Mouse (Mus musculus) A20 (cell line): ENCODE results near the gene Synrg.

Source experiments
- DNase-seq: peaks from one replicate; pipeline ENCODE4 v3.0.0-alpha.2; 2011; ENCODE audit warnings: low read depth, low spot score

Synrg gene

DNA sequence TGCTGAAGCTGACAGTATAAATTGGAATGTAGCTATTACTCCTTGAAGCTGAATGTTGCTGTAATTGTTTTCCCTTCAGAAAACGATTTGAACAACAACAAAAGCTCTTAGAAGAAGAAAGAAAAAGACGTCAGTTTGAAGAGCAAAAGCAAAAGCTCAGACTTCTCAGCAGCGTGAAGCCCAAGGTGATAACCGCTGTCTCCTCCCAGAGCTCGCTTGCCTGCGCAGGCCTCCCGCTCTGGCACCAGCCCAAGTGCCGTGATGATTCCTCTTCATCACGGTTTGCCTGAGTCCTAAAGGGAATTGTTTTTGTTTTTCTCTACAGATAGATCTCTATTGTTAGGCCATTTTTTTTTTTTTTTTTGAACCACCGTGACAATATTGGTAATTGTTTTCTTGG lies 17.1 kb downstream of the Synrg start:
- DNase-seq: no peak

DNA sequence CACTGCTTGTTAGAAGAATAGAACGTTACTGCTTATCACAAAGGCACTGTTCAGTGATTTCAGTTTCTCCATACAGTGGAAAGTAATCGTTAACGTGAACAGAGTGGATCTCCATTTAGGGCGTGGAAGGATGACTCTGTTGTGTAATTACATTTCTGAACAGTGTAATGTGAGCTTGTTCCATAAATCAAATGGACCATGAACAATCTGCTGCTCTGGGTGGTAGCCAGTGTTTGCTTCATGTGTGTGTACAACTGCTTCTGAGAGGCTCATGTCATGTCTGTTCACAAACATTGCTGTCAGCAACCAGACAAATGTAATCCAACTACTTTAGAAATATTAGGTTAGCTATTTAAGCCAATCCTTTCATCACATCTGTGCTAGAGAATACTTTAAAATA lies 27.5 kb downstream of the Synrg start:
- no peak for DNase-seq

- no peak for DNase-seq
Measured at GRCm38 (mm10) chr11:83993428-83993827, 29.2 kb downstream of the Synrg start.

DNA sequence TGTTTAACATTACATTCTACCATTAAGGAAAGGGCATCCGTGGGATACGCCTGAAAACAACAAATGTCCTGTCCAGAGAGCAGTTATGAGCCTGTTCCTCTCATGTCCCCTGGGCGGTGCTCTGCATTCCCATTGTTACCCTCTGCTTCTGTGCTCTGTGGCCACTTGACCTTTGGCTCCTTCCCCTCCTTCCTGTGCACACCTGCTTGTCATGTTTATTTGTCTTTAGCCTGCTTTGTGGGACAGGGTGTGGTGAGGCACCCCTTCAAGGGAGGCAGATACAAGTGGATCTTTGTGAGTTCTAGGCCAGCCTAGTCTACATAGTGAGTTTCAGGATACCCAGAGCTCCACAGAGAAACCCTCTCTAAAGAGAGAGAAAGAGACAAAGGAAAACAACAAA lies 30.3 kb downstream of the Synrg start:
- DNase-seq: no peak

- DNase-seq: no peak
Measured at GRCm38 (mm10) chr11:83995535-83995950, 31.3 kb downstream of the Synrg start.

GRCm38 (mm10) chr11:83997171-83997868 lies 33.1 kb downstream of the Synrg start:
- no peak for DNase-seq

DNA sequence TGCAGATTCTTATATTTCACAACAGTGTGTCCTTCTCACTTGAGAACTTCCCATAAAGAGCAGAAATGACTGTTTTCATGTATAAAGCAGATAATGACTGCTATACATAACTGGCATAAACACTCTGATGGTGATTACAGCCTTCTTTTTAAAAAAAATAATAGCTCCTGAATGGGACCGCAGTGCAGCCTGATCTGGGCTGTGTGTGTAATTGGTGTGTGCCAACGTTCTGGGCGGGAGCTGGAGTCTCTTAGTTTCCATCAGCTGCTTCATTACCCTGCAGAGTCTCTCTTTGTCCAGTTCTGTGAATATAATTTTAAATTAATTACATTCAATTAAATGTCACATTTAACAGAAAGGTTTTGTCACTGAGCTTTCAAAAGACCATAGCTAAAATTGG lies 34.8 kb downstream of the Synrg start:
- DNase-seq: no peak

GRCm38 (mm10) chr11:83999411-83999915 lies 35.2 kb downstream of the Synrg start:
- DNase-seq: no peak

- DNase-seq: peak; percentile 22
Measured at GRCm38 (mm10) chr11:84001257-84001656, 37.0 kb downstream of the Synrg start.

DNA sequence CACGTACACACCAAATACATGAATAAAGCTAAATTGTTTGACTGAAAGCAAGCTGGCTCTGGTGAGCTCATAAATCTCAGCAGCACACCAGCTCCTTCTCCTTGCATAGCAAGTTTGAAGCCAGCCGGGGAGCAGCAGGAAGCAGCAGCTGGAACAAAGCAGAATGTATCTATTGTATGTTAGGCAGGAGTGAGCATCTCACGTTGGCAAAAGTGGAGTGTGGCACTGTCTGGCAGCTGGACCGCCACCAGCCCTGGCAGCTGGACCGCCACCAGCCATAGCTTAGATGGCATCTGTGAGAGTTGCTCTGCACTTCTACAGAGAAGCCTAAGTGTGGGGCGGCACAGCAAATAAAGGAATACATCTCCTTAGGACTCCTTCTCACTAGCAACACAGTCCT lies 39.8 kb downstream of the Synrg start:
- DNase-seq: no peak

GRCm38 (mm10) chr11:84009001-84009400 lies 44.8 kb downstream of the Synrg start:
- DNase-seq: peak; percentile 22

DNA sequence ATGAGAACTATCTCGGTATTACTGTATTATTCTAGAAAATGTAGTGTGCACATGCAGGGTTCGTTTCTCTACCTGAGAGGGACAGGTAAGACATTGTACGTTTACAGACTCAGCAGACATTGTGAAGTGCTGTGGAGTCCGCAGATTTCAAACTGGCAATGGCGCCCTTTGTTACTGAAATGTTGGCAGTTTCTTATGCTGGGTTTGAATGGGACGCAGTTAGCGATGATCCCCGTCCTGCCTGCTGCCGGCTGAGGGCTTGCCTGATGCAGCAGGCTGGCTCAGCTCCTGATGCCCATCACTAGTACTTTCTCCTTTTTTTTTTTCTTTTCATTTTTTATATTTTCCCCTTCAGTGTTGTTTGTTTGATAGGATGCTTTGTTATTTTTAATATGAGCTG lies 46.2 kb downstream of the Synrg start:
- no peak for DNase-seq

DNA sequence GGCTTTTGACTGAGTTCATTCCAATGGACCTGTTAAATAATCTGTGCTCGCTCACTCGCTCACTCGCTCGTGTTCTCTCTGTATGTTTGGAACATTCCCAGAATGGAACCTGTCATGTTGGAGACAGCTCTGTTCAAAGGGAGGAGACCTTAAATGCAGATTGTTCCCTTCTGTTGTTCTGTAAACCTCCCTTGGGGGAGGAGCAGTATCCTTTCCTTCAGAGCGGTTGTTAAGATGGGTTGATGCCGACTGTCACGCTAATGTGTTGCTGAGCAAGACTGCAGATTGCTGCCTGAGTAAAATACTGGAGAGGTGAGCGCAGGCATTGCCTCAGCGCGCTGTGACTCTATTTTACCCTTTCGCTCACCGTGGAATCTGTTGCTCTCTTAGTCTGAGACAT lies 46.8 kb downstream of the Synrg start:
- DNase-seq: no peak

DNA sequence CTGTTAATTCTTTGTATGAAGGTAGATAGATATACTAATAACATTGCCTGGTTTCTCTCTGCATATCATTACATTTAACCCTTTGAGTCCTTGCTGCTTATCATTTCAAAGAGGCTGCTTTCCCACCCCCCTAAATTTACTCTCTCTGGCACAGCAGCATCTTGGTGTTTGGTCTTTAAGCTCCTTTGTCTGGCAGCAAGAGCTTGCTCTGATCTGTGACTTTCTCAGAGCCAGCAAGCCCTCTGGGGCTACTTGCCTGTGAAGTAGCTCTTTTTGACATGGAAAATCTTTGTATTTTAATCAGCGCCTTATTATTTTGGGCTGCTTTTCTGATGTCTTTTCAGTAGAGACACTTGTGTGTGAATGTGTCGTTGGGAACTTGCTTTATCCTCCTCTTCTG lies 47.3 kb downstream of the Synrg start:
- DNase-seq: no peak

DNA sequence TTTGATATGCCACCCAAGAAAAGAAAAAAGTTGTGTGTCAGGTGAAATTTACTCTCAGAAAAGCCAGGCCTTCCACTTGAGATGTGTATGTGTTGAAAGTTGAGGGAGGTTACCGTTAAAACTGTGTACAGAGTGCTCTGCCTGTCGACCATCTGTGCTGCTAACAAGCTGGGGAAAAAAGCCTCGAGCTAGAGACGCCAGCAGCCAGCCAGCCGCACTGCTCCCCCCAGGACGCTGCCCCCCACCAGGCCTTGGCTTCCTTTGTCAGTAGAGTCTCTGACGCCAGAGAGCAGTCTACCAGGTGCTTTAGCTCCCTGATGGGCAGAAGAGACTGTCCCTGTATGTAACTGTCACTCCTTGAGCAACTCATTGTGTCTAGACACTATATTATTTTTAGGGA lies 48.9 kb downstream of the Synrg start:
- peak; percentile 8 for DNase-seq

DNA sequence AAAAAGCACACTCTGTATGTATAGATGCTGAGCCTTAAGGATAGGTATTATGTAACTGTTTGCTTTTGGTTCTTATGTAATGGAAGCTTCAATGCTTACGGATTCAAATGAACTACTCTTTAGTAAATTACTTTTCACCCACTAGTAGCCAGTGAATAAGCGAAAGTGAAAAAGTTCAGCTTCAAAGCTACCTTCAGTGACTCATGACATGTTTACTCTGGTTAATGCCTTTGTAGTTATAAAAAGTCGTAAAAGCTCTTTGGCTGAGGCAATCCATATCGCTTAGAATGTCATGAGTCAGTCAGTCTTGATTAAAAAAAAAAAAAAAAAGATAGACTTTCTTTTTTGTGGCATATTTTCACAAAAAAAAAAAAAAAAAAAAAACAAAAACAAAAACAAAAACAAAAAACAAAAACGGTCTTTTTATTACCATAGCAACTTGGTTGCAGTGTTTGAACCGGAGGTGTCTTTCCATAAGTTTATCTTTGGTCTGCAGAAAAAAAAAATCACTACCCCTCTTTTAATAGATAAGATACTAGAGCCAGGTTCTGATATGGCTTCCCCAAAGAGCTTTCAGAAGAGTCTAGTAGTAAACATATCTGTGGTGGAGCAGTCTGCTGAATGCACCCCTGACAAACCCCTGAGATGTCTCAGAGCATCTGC lies 52.0 kb downstream of the Synrg start:
- no peak for DNase-seq

DNA sequence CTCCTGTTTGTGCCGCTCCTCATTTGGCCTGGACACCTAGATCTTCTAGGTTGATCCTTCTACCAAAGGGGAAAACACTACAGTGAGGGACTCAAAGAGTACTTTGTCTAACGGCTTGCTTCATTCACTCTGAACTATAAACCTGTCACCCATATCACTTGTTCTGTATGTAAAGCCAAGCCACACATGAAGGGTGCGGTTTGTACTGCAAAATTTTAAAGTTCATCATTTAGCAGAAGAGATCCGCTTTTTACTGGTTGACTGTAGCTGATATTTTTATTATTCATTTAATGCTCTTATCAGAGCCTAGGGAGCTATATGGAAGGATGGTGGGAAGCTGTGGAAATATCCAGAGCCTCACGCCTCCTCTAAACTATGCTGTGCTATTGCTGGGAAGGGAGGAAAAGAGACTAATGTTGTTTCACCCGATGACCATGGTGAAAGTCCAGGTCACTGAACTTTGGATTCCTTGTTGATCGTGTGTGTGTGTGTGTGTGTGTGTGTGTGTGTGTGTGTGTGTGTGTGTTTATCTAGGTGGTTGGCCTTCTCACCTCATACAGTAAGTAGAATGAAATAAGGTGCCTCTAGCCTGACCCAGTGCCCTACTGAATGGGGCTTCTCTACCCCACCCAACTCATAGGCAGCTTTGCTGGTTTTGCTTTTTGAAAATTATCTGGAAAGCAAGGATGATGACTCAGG lies 52.7 kb downstream of the Synrg start:
- DNase-seq: no peak

DNA sequence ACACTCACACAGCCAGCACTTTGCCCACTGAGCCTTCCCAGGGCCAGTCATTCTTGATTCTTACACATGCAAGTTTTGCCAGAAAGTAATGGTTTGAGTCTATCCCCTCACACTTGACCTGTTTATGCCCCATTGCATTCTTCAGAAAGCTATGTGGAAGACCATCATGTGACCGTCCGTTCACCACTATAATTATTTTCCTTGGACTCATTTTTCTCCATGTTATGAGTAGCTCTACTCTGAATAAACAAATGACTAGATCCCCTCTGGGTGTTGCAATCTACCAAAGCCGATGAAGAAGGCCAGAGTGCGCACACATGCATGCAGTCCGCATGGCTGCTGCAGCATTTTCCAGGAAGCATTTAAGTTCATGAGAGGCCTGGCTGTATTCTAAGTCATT lies 63.0 kb downstream of the Synrg start:
- DNase-seq: no peak

DNA sequence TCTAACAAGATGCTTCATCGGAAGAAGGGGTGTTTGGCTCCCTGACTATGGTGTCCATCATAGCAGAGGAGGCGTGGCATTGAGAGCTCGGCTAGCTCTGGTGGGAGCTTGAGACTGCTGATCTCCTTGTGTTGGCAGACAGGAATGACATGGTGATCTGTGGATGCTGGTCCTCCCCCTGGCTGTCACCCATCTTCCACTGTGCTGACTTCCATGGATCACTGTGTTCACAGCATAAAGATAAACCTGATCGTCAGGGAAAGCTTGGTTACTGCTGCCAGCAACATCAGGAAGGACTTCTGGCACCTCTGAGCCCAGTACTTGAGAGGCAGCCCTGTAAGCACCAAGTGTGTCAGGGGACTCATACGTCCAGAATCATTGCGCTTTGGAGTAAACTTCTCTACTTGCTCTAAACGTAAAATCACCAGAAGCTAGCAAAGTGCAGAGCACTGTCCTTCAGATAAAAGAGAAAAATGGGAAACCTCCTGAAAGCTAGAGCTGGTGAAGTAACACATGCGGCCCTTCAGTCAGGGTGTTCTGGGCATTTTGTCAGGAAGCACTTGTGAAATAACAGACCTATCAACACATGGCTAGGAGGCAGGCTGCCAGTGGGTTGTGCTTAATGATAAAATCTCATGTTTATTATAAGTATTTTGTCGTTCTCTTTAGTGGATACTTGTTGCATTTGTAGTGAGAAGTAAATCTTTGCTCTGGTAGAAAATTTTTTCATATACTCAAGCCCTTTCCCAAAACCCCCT lies 64.2 kb downstream of the Synrg start:
- DNase-seq: no peak

GRCm38 (mm10) chr11:84031971-84032370 lies 67.7 kb downstream of the Synrg start:
- peak; percentile 50 for DNase-seq

DNA sequence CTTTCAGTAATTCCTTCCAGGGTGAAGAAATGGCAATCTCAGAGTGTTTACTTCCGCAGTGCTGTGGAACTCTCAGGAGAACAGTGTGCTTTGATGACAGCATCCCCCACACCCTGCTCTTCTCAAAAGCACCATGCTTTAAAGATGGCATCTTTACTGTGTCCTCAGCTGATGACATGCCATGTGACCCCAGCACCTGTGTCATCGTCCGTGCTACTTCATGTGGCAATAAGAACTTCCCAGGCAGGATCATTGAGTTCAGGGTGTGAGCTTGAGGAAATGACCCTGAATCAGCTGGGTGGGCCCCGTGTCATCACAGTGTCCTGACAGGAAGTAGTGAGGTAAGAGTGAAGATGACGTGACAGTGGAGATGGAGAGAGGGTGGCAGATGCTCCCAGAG lies 68.3 kb downstream of the Synrg start:
- DNase-seq: no peak

DNA sequence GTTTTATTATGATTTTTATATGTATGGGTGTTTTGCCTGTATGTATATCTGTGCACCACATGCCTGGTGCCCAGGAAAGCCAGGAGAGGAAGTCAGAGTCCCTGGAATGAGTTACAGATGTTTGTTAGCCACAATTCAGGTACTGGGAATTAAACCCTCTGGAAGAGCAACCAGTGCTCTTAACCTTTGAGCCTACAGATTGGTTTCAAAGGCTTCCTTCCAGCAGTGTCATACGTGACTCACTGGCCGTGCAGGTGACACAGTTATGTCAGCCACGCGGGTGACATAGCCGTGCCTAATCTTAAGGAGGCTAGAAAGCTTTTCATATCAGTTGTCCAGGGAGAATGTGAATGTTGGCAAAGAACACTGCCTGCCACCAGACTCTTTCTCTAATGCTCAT lies 69.4 kb downstream of the Synrg start:
- no peak for DNase-seq
